Mouse (Mus musculus): ENCODE results near the gene Gm8947. TPM values are rescaled to one million over a fixed set of nuclear protein-coding genes. Genes with fewer than 3 reads are reported as not detected.
"Not testable (repeated sequence)": the region's sequence is repeated elsewhere in the genome, so short reads cannot be mapped to it uniquely, and the experiment has no call there.

Gene Gm8947
- total RNA-seq, 2 experiments from 2014 or later = 0.17 TPM; not detected in 1

- DNase-seq (ENCODE audit: low spot score) = no peak
These were observed 13.6 kb upstream of the Gm8947 start for GRCm38 (mm10) chr1:151178505-151179083.

- DNase-seq (ENCODE audit: low spot score) = no peak
These were observed 12.0 kb upstream of the Gm8947 start for GRCm38 (mm10) chr1:151180167-151180566.

- DNase-seq (ENCODE audit: low spot score) = not testable (repeated sequence)
These were observed 9.9 kb upstream of the Gm8947 start, which contains the start of gene Gm47985 for GRCm38 (mm10) chr1:151182266-151182665. Gene Gm47985, plus strand, starts transcription at chr1:151182537.

GRCm38 (mm10) chr1:151186186-151186585 lies 6.0 kb upstream of the Gm8947 start:
- not testable (repeated sequence) for DNase-seq (ENCODE audit: low spot score)

GRCm38 (mm10) chr1:151186879-151187424 lies 5.2 kb upstream of the Gm8947 start:
- DNase-seq (ENCODE audit: low spot score) = not testable (repeated sequence)

- DNase-seq (ENCODE audit: low spot score) = no peak
These were observed 3.7 kb upstream of the Gm8947 start for GRCm38 (mm10) chr1:151188469-151188868.

DNA sequence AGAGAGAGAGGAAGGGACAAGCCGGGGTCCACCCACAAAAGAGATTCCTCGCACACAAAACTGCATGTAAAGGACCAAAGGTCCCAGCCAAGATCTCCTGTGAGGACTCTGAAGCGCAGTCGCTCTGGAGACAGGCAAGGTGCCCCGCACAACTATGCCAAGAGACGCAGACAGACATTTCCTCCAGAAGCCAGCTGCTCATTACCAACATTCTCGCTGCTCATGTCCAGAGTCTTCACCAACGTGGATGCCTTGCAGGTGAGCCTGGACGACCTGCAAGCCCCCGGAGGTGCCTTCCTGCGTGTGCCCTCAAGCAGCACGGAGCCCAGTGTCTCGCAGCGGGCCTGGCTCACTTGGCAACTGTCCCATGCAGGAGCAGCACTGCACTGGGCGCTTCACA lies 563 bp downstream of the Gm8947 start:
- DNase-seq (ENCODE audit: low spot score) = not testable (repeated sequence)

- not testable (repeated sequence) for DNase-seq (ENCODE audit: low spot score)
These were observed 3.8 kb downstream of the Gm8947 start for GRCm38 (mm10) chr1:151195986-151196385.

DNA sequence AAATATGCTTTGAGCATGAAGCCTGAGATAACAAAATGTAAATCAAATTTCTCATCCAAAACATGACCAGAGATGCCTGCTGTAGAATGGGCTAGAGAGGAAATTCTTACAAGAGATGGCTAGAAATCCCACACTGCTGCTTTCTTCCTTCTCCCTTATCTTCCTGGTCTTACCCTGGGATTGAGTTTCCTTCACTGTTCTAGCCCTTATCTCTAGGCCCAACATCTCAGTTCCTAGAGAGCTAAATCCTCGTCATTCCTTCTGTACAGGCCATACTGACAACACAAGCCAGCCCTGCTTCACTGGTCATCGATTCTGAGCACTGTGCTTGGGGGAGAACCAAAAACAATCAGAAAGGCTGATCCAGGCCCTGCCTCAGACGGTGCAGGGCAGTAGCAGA lies 4.5 kb downstream of the Gm8947 start:
- not testable (repeated sequence) for DNase-seq (ENCODE audit: low spot score)

GRCm38 (mm10) chr1:151198120-151198519 lies 5.9 kb downstream of the Gm8947 start, which contains the start of gene Gm47995:
Gene Gm47995, plus strand, starts transcription at chr1:151198448.
- DNase-seq (ENCODE audit: low spot score) = not testable (repeated sequence)

DNA sequence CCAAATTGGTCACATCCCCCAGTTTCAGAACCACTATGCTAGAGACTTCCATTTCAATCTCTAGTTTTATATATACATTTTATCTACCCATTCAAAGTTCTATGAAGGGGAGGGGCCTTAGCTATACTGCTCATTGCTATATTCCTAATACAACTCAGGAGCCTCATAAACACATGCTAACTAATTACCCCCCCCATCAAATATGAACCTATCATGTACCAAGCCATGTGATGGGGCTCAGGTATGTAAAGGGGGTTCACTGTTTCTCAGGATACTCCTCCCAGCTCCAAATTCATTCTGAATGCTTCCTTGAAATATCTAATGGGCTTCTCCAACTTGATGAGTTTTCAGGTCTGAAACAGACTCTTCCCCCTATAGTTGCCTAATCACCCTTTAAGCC lies 8.4 kb downstream of the Gm8947 start:
- DNase-seq (ENCODE audit: low spot score) = not testable (repeated sequence)

DNA sequence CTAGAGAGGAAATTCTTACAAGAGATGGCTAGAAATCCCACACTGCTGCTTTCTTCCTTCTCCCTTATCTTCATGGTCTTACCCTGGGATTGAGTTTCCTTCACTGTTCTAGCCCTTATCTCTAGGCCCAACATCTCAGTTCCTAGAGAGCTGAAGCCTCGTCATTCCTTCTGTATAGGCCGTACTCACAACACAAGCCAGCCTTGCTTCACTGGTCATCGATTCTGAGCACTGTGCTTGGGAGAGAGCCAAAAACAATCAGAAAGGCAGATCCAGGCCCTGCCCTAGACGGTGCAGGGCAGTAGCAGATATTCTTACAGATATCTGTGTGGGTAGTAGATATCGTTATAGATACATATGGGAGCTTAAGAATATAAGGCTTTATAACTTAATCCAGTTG lies 10.6 kb downstream of the Gm8947 start:
- DNase-seq (ENCODE audit: low spot score) = not testable (repeated sequence)

- DNase-seq (ENCODE audit: low spot score) = not testable (repeated sequence)
These were observed 11.6 kb downstream of the Gm8947 start, which contains the start of gene 3110040M04Rik for GRCm38 (mm10) chr1:151203818-151204217. Gene 3110040M04Rik, plus strand, starts transcription at chr1:151204121.

DNA sequence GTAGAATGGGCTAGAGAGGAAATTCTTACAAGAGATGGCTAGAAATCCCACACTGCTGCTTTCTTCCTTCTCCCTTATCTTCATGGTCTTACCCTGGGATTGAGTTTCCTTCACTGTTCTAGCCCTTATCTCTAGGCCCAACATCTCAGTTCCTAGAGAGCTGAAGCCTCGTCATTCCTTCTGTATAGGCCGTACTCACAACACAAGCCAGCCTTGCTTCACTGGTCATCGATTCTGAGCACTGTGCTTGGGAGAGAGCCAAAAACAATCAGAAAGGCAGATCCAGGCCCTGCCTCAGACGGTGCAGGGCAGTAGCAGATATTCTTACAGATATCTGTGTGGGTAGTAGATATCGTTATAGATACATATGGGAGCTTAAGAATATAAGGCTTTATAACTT lies 16.3 kb downstream of the Gm8947 start:
- not testable (repeated sequence) for DNase-seq (ENCODE audit: low spot score)

DNA sequence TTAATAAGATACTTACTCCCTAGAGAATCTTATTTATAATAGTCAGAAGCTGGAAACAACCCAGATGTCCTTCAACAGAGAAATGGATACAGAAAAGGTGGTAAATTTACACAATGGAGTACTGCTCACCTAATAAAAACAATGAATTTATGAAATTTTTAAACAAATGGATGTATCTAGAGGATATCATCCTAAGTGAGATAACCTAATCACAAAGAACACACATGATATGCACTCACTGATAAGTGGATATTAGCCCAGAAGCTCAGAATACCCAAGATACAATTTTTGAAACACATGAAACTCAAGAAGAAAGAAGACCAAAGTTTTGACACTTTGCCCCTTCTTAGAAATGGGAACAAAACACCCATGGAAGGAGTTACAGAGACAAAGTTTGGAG lies 16.8 kb downstream of the Gm8947 start:
- not testable (repeated sequence) for DNase-seq (ENCODE audit: low spot score)

- not testable (repeated sequence) for DNase-seq (ENCODE audit: low spot score)
These were observed 17.7 kb downstream of the Gm8947 start, which contains the start of gene Gm47996 for GRCm38 (mm10) chr1:151209824-151210355. Gene Gm47996, plus strand, starts transcription at chr1:151210131.

GRCm38 (mm10) chr1:151211666-151212065 lies 19.5 kb downstream of the Gm8947 start:
- DNase-seq (ENCODE audit: low spot score) = not testable (repeated sequence)

- DNase-seq (ENCODE audit: low spot score) = no peak
These were observed 22.7 kb downstream of the Gm8947 start for GRCm38 (mm10) chr1:151214862-151215261.

- DNase-seq (ENCODE audit: low spot score) = no peak
These were observed 23.8 kb downstream of the Gm8947 start for GRCm38 (mm10) chr1:151215985-151216384.

GRCm38 (mm10) chr1:151216417-151216816 lies 24.2 kb downstream of the Gm8947 start:
- DNase-seq (ENCODE audit: low spot score) = no peak

DNA sequence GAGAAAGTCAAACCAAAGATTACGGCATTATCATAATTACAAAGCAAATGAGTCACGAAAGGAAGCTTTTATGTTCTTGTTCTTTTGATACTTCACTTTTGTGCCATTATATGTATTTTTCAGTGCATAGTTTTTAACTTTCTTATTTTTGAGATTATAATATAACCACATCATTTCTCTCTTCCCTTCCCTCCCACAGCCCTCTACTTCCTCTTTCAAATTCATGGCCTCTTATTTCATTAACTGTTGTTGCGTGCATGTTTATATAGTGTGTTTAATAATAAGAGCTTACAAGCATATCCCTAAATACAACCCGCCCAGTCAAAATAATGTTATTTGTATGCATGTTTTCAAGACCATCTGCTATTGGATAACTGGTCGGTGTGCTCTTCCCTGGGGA lies 26.9 kb downstream of the Gm8947 start:
- DNase-seq (ENCODE audit: low spot score) = no peak

DNA sequence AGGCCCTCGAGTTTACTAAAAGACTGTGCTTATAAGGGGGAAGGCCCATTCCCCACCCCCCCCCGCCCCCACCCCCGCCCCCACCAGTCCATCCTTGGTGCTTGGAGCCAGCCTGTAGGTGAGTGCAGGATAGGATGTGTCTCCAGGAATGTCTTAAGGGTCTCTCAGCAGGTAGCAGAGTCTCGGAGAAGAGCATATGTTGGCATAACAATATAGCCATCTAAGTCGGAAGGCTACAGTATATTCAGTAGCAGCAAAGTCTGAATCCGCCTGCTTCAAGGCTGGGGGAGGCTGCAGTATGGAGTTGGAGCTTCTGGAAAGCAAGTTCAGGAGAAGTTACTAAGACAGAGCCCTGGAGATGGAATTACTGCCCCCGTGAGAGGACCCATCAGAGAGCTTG lies 27.9 kb downstream of the Gm8947 start:
- DNase-seq (ENCODE audit: low spot score) = no peak

All from gastrocnemius, adult 18-20 months (tissue).